Mouse (Mus musculus) naive thymus-derived CD4-positive, alpha-beta T cell, adult 2 months (primary cell): ENCODE results near the gene Esyt3.

Experiments
- DNase-seq: peaks from one replicate; pipeline ENCODE4 v3.0.0-alpha.2; 2011; ENCODE audit warnings: low read depth

Esyt3 gene

GRCm38 (mm10) chr9:99357921-99358692, at the start of gene Esyt3:
Esyt3 (minus strand) TSS chr9:99358557.
- DNase-seq = no peak

- DNase-seq = no peak
These were observed 43.1 kb upstream of the Esyt3 start for GRCm38 (mm10) chr9:99401288-99401974.

- no peak for DNase-seq
These were observed 42.4 kb upstream of the Esyt3 start for GRCm38 (mm10) chr9:99400781-99401180.

- DNase-seq = no peak
These were observed 38.9 kb upstream of the Esyt3 start for GRCm38 (mm10) chr9:99397056-99397815.

GRCm38 (mm10) chr9:99394366-99394765, 36.0 kb upstream of the Esyt3 start:
- DNase-seq = no peak

- no peak for DNase-seq
These were observed 34.8 kb upstream of the Esyt3 start for GRCm38 (mm10) chr9:99393146-99393545.

GRCm38 (mm10) chr9:99391557-99391956, 33.2 kb upstream of the Esyt3 start:
- no peak for DNase-seq

- DNase-seq = no peak
These were observed 32.4 kb upstream of the Esyt3 start for GRCm38 (mm10) chr9:99390716-99391115.

GRCm38 (mm10) chr9:99390201-99390600, 31.8 kb upstream of the Esyt3 start:
- no peak for DNase-seq

GRCm38 (mm10) chr9:99389506-99389905, 31.1 kb upstream of the Esyt3 start:
- DNase-seq = no peak

- no peak for DNase-seq
These were observed 30.5 kb upstream of the Esyt3 start for GRCm38 (mm10) chr9:99388856-99389255.

GRCm38 (mm10) chr9:99388078-99388477, 29.7 kb upstream of the Esyt3 start:
- DNase-seq = no peak

- DNase-seq = no peak
These were observed 24.2 kb upstream of the Esyt3 start for GRCm38 (mm10) chr9:99382556-99382955.

- DNase-seq = no peak
These were observed 20.8 kb upstream of the Esyt3 start for GRCm38 (mm10) chr9:99379194-99379593.

- DNase-seq = peak; percentile 55
These were observed 18.4 kb upstream of the Esyt3 start for GRCm38 (mm10) chr9:99376591-99377418.

GRCm38 (mm10) chr9:99368431-99368830, 10.1 kb upstream of the Esyt3 start:
- no peak for DNase-seq

GRCm38 (mm10) chr9:99365906-99366305, 7.5 kb upstream of the Esyt3 start:
- DNase-seq = no peak

- DNase-seq = no peak
These were observed 4.7 kb upstream of the Esyt3 start for GRCm38 (mm10) chr9:99363076-99363475.

GRCm38 (mm10) chr9:99361946-99362345, 3.6 kb upstream of the Esyt3 start:
- no peak for DNase-seq

GRCm38 (mm10) chr9:99359012-99359411, 655 bp upstream of the Esyt3 start:
- no peak for DNase-seq

GRCm38 (mm10) chr9:99357561-99357920, 816 bp downstream of the Esyt3 start:
- no peak for DNase-seq

GRCm38 (mm10) chr9:99355971-99356370, 2.4 kb downstream of the Esyt3 start:
- DNase-seq = no peak
